Mouse (Mus musculus): Measurements from ENCODE around the gene Robo1. TPM values are rescaled to one million over a fixed set of nuclear protein-coding genes. Genes with fewer than 3 reads are reported as not detected.
"Not testable (repeated sequence)": the region's sequence is repeated elsewhere in the genome, so short reads cannot be mapped to it uniquely, and the experiment has no call there.

The Robo1 gene
- total RNA-seq, 4 experiments from 2014 or later: 0.76 to 1.6 (median 1.1) TPM

DNA sequence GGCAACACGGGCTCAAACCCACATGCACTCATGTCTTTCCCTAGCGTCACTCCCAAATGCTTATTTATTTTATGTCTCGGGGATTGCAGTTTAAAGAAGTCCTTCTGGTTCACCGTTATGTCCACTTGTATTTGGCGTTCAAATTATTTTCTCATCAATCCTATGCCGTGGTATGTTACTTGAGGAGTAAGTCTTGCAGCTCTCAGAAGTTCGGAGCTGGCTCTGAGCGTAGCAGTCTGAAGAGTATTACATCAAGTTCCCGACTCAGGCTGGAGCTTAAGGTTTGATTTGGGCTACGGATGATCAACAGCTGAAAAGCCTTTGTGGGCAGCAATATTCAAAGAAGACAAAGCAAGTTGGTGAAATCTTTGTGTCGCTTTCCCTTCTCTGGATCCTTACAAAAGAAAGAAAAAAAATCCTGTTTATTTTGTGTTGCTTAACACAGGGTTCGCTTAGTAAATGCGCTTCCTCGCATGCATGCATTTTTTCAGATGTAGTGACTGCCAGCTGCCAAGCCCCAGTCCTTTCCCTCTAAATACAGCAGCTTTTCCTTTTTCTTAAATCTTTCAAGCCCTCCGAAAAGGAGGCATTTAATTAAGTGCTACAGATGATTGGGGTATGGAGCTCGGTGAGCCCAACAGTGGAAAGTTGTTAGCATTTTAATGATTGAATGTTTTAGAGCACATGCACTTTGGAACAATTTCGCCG, 136.5 kb downstream of the Robo1 start:
- DNase-seq (ENCODE audit: low spot score in 2 of 2): no peak

DNA sequence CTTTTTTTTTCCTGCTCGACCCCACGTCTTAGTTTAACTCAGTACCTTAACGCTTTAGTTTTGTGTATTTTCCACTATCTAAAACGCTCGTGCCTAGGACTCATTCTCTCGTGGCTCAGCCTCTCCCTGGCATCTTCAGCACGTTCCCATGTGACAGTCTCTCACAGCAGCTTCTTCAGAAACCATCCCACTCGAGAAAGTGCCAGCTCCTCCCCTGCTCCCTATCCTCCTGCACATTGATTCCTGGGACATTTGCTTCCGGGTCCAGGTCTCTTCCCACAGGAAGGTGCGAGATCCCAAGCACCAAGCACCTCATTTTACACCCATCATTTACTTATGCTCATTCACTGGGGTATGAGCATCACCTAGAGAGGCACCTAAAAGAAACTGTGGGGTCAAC, 150.0 kb downstream of the Robo1 start:
- no peak for DNase-seq (ENCODE audit: low spot score in 2 of 2)

DNA sequence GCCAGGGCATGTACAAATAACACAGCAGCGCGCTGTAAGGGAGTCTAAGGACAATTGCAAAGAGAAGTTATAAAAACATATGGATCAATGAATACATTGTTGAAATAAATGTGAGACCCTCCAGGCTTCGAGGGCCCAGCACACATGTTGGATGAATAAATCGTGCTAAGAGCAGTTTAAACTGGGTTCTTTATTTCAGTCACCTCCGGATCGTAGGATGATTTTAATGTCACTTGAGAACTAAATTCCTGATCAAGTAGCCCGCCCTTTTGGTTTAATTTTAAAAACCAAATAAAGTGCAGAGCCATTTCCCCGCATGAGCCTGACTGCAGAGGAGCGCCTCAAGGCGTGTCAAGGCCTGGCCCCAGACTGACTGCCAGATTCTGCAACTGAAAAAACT, 150.5 kb downstream of the Robo1 start:
- DNase-seq (ENCODE audit: low spot score in 2 of 2): no peak

DNA sequence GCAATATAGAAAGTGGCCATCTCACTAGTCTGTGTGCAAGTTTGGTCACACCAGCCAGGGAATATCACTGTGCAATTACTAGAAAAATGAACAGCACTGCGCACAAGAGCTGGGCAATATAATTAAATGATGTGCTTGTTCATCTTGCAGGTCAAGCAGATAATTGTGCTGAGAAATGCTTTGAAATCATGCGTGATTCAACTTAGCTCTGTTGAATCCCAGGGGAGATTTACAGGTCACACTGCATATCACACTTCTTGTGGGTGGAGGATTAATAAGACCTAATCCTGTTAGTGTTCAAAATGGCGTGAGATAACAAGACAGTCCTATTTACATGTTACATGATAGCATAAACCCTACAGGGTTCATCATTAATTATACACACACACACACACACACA, 157.6 kb downstream of the Robo1 start:
- no peak for DNase-seq (ENCODE audit: low spot score in 2 of 2)

DNA sequence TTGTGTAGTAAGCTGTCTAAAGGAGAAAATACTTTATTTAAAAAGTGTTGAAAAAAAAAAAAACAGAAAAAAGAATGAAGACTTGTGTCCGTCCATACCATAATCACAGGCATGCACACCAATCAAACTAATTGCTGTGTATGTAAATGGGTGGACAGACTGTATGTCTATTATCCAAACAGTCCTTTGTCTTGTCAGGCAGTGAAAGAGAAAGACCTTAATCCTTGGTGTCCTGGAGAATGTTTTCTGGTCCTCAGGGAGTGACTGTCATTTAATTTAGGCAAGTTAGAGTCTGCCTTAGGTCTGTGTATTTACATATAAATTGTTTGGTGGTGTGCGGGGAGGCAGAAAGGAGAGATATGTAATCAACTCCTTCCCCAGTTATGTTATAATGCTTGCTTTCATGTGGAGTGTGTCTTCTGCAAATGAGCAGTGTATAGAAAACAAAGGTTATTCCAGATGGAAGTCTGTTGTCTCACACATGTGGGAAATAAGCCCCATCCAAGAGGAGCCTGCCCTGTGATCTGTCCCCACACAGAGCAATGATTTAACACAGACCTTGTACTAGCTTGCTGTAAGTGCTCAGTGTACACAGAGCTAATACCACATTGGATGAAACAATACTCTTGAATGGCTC, 162.0 kb downstream of the Robo1 start:
- DNase-seq (ENCODE audit: low spot score in 2 of 2): no peak

DNA sequence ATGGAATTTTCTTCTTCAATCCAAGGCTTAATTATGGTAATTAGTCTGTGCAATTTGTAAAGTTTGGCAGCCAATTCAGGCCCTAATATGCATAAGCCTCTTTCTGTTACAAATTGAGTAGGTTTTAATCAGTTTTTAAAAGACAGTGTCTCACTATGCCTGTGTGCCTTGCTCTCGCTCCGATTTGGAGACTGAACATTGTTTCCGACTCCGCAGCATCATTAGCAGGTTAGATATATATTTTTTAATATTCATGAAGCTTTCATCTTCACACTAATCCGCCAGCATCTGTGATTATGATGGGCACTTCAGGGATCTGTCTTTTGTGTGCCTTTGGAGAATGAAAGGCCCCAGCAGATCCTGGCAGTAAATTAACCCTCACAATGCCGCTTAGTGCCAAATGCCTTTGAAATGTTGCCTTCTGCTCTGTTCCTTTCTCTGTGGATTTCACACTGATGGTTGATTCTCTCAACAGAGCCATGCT, 202.7 kb downstream of the Robo1 start:
- no peak for DNase-seq (ENCODE audit: low spot score in 2 of 2)

DNA sequence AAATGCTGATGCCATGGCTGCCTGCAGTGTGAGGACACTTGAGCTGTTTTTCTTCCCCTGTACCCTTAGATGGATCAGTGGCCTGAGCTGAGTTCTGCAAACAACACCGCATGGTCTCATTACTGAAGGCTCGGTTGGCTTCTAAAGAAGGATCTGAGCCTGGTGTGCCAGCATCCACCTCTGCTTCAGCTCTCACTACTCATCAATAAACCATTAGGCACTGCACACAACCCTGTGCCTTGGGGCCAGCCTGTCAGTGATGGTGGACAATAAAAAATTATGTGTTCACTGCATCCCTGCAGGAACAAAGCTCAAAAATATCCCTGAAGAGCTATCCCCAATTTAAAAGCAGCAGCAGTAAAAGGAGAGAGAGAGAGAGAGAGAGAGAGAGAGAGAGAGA, 223.2 kb downstream of the Robo1 start:
- DNase-seq (ENCODE audit: low spot score in 2 of 2): no peak

DNA sequence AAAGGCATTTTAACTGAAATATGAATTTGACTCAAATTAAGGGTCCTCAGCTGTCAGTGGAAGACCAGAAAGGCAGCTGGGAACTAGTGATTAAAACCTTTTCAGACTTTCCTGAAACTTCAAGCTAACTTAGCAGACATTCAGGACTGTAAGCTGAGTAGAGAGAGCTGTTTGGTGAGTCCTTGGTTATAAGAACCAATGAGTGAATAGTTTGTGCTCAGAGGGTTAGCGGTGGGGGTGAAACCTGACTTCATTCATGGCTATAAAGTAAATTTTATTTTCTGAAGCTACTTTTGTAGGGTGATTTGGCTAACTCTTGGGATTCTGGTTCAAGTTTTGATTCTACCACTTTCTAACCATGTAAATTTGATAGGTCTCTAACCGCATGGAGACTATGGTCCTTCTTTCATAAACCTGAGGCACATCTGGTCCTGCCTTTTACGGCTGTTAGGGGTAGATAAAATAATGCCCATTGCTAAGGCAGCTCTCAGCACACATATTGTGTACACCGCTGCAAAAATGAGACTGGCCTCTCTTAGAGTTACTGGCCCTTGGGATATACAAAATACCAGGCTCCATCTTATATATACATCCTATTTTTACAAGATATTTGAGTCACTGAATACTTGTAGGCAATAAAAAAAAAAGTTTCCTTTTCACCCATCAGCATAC, 225.9 kb downstream of the Robo1 start:
- no peak for DNase-seq (ENCODE audit: low spot score in 2 of 2)

DNA sequence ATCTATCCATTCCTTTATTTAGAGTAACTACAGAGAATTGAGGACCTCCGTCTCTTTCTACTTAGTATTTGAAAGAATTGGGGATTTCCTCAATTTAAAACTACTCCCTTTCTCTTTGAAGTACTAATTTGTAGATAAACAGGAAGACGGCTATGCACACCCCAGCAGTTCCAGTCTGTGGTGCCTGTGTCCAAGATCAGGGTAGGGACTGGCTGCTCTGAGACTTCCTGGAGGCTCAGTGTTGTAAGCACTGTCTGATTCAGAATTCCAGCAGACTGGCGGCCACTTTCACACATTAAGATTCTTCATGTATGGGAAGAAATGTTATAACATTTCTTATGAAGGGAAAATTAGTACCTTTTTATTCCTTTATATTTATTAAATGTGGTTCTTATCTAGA, 230.1 kb downstream of the Robo1 start:
- DNase-seq (ENCODE audit: low spot score in 2 of 2): no peak

DNA sequence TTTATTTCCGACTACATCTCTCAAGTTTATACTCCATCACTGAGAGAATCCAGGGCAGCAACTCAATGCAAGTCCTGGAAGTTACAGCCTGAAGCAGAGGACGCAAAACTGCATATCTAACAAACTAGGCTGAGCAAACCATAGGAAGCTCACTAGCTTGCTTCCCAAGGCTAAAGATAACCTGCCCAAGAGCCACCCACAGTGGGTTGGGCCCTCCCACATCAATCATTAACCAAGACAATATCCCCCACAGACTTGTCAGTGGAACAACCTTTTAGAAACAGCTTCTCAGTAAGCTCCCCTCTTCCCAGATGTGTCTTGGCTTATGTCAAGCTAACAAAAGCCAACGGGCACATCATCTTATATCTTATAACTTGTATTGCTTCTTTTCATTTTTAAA, 235.8 kb downstream of the Robo1 start:
- no peak for DNase-seq (ENCODE audit: low spot score in 2 of 2)

DNA sequence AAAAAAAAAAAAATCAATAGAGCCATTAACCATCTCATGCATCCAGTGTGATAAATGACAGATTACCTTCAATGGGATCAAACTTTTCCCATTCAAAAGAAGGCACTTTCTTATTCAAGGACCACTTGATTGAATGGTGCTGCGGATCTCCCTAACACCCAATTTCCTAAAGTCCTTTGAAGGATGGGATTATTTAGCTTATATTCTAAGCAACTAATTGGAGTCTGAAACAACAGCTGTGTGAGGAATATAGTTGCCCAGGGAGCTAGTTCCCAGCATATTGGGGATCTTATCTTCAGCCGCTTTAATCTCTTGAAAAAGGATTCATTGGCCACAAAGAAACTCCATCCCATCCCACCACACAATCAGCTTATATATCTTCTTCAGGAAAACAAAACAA, 236.8 kb downstream of the Robo1 start:
- no peak for DNase-seq (ENCODE audit: low spot score in 2 of 2)

DNA sequence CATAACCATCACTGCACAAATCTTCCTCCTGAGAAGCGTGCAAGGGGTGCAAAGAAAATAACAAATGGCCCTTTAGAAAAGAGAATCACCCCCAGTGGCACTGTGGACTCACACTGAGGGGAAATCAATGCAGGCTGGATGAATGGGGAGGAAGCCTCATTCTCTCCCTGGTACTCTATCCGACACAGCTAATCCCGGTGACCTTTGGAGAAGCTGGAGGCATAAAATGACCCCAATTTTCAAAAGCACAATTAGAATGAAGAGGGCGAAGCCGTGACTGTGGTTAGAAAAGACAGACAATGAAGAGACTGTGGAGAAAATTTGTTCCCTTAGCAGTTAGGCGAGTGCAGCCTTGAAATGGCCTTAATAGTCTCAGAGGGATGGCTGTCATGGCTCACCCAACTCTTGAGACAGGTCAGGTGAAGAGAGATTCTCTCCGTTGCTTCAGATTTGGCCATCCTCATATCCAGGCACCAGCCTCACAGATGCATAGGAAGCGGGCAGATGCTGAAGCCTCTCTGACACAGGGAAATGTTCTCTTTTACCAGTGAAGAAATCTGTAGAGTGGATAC, 243.7 kb downstream of the Robo1 start:
- DNase-seq (ENCODE audit: low spot score in 2 of 2): no peak

DNA sequence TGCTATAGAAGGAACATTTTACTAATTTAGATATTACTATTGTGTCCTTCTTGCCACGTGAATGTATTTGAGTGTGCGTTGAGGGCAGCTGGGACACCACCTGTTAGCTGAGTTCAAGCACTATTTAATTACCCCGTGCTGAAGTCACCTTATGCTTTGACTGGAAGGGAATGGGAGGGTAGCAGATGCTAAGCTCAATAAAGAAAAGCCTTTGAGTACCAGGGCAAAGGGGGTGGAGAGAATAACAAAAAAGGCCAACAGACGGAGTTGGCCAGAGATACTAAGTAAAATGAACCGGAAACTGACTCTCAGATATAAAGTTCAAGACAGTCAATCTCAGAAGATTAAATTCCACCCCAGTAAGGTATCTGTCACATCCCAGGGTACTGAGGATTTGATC, 245.6 kb downstream of the Robo1 start:
- DNase-seq (ENCODE audit: low spot score in 2 of 2): no peak

DNA sequence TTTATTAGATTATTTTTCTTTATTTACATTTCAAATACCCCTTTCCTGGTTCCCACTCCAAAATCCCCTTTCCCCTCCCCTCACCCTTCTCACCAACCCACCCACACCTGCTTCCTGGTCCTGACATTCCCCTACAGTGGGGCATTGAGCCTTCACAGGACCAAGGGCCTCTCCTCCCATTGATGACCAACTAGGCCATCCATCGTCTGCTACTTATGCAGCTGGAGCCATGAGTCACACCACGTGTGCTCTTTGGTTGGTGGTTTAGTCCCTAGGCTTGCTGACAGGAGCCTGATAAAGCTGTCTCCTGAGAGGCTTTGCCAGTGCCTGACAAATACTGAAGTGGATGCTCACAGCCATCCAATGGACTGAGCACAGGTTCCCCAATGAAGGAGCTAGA, 254.0 kb downstream of the Robo1 start:
- not testable (repeated sequence) for DNase-seq (ENCODE audit: low spot score in 2 of 2)

DNA sequence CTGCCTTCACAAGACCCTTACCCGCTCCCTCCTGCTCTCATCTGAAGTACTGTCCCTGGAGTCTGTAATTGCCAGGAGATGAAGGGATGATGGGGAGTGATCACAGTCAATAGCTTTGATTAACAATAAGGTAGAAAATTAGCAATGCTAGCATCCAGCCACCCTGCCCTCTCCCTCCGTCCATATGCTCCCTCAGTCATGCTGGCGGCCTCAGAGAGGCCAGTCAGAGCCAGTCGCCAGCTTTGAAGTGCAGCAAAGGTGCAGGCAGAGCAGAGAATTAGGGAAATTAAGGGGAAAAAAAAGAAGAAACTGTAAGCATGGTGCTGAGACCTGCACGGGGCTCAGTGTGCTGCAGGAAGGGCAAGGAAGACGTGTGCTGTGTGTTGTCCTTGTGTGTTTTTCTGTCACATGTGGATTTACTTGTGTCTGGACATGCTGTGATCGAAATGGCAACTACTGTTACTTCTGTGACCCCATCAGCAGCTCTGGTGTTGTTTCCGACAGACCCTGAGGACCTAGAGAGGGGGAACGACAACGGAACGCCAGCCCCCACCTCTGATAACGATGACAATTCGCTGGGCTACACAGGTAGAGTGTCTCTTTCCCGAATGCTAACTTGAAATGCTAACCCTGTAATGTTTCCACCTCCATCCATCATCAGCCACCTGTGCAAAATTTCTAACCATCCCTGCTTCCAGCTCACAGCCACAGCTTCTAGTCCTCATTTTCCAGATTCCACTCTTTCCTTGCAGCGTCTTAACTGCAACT, 255.3 kb downstream of the Robo1 start:
- no peak for DNase-seq (ENCODE audit: low spot score in 2 of 2)

DNA sequence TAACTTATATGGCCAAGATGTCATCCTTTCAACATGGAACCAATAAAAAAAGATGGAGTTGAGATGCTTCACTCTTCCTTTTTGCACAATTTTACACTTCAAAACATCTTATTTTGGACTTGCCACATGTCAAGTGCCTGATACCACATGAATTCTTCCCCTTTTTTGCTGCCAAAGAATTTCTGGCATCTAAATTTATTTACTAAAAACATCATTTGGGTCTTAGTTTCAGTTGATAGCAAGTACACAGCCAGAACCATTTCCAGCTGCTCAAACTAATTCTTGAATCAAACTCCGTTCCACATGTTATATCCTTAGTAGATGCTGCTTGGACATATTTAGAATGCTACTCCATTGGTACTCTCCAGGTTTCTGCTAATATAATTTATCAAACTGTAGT, 267.1 kb downstream of the Robo1 start:
- DNase-seq (ENCODE audit: low spot score in 2 of 2): no peak

DNA sequence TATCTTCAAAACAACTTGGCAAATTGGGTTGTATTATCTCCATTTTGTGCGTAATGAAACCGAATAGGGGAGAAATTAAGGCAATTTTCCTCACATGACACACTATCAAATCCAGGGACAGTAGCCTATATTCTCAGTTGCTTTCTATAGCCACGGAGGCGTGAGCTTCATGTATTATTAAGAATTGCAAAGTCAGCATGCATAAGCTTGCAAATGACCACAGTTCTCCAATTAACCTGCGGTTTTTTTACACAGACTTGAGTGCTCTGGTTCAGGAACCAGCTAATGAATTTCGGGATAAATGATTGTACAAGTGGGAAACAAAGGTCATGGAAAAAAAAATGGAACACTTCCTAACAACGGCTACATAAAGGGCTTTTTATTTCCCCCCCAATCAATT, 268.9 kb downstream of the Robo1 start:
- DNase-seq (ENCODE audit: low spot score in 2 of 2): no peak

DNA sequence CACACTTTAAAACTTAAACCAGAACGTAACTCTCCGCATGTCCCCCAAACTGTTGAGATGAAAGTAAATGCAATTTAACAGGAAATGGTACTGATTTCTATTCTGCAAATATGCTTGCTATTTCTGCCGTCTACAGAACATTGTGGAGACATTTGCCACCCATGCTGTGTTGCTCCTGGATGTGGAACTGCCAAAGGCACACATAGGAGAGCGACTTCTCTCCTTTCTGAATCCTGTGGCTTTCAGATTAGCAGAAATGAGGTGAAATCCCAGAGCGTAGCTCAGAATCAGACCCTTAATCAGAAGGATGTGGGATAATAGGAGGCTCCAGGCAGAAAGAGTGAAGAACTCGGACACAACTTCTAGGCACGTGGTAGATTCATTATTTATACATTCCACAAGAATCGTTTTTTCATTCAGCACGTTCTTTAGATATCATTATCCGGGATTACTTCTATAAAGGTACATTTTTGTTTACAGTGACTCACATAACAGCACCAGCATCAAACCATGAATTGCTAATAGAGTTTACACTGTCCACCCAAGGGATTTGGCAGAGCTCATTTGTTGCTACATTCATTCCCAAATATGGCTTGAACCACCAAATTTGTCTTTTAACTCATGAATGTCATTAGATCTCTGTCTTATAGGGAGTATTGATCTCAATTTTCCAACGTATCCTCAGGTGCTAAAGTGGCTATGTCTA, 276.5 kb downstream of the Robo1 start:
- no peak for DNase-seq (ENCODE audit: low spot score in 2 of 2)

DNA sequence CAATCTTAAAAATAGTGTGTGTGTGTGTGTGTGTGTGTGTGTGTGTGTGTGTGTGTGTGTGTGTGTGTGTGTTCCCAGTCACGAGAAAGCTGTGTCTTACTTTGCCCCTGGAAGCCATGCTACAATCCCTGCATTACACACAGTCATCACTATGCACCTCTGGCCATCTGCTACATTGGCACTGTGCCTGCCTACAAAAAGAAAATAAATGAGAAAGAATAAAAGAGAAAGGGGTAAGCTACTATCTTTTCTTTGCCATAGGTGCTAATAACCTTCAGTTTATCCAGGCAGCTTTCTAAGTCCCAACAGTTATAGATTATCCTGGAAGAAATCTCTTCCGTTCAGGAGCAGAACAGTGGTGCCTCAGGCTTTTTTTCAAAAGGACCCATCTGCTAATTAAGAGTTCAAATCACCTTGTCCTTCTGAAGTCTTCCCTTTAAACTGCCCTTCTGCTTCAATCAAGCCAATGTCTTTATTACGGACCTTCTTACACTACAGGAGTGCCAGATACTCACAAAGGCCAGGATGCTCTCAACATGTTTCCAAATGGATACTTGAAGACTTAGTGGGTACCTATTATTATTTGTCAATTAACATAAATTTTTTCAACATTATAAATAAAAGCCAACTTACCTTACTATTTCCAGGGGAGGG, 277.2 kb downstream of the Robo1 start:
- DNase-seq (ENCODE audit: low spot score in 2 of 2): no peak

DNA sequence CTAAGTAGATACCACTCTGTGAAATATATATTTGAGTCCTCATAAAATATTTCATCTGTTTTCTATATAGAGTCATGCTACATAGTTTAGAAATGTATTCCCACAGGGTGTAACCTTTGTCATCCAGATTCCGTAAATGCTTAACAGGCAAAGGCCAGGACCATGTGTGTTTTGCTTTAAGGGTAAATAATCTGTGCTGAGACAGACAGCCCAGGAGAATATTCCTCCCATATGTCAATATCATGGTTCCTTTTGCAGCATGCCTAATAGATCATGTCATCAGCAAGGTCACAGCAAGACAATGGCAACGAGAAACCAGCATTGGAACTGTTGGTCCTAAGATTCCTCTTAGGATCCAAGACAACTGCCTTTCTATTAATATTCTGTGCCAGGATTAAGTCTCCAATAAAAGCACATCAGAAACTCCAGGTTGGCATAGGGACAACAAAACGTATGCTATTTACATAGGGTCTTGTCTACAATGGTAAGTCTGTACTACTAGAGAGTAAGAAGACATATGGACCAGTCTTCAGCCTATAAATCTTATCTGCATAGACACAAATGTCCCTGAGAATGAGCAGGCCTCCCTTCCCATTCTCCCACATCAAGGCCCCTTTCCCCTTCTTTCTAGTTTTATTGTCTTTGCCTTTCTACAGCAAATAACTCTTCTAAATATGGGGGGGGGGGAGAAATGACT, 279.4 kb downstream of the Robo1 start:
- no peak for DNase-seq (ENCODE audit: low spot score in 2 of 2)

Measured in gastrocnemius, adult 8-10 months (tissue).